ENCODE assay signal across 9 mouse cellular contexts in the genomic region with DNA sequence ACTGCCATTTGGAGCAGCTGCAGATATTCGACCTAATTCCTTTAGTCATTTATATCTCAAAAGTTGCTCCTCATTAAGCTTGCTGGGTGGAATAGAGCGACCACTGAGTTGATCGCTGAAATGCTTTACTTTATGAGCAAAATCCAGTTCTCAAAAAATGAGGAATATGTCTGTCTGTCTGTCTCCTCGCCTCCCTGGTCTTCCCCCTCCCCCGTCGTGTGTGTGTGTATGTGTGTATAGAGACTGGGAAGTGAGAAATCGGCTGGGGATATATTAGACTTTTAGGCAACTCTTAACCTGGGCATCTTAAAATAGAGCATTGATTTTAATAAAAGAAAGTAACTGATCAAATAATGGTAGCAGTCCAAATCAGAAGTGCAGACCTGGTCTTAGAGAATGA. TPM values are rescaled to one million over a fixed set of nuclear protein-coding genes. Genes with fewer than 3 reads are reported as not detected.
A peak's percentile ranks its signal among the peaks of the same experiment; 100 is the strongest.
DNase-seq lines count a peak whose midpoint lies in the region; ATAC-seq and TF ChIP-seq lines count a peak whose summit lies in the region.
"Had no signal": no experiment of that assay in that cellular context is flagged by ENCODE, and none has a peak within 500 bp of the region (broad histone marks: within the 10 kb centered on the region; RNA-seq: fewer than 3 reads in every experiment).

No protein-coding gene starts in this region.

- DNase-seq in heart, adult 11 months = peak; percentile 83
- no peak for DNase-seq in heart, postnatal 25 days (ENCODE audit: low spot score)
- DNase-seq in CH12.LX (ENCODE audit: extremely low read depth) = no peak
- DNase-seq in forebrain, embryonic 14.5 days (ENCODE audit: low spot score) = no peak
- no peak for DNase-seq in liver, embryonic 14.5 days (ENCODE audit: low read depth in 3 of 3, low spot score in 3 of 3)
- DNase-seq in gastrocnemius, postnatal 14 days = no peak
- no peak for DNase-seq in cerebellum, adult 11-12 months
- no peak for DNase-seq in right cerebral cortex, adult 2 months (ENCODE audit: low spot score in 2 of 2)

- peaks cover 34 to 56% of the 10 kb centered on the region in 2 experiments for H3K36me3 ChIP-seq in CH12.LX (replicated peaks in 1 of 2; ENCODE audit: control insufficient read depth in 1 of 2, insufficient read depth in 1 of 2, low read length in 1 of 2)
- peaks cover 47% of the 10 kb centered on the region for H3K36me3 ChIP-seq in forebrain, embryonic 14.5 days (ENCODE audit: control insufficient read depth, insufficient read depth, low read length)
- peaks cover 25% of the 10 kb centered on the region for H3K36me3 ChIP-seq in liver, embryonic 14.5 days (replicated peaks; ENCODE audit: control insufficient read depth, insufficient read depth, low read depth)

- no peak for TF ChIP-seq POLR2A in CH12.LX (IDR thresholded peaks at IDR 0.05; ENCODE audit: low read depth, low read length)

- dilution Hi-C loops in CH12.LX (cut with MboI; ENCODE audit: extremely low pct_ligation_motif_present, extremely low pct_unique_long_range_greater_than_20kb, low sequenced_read_pairs) = no loop called here

- no peaks in the 10 kb centered on the region for H3K9me3 ChIP-seq in CH12.LX (replicated peaks; ENCODE audit: low read length)
- H3K9me3 ChIP-seq in forebrain, embryonic 14.5 days (replicated peaks; ENCODE audit: control insufficient read depth, low read length) = no peaks in the 10 kb centered on the region
- H3K9me3 ChIP-seq in liver, embryonic 14.5 days (ENCODE audit: control insufficient read depth, low read length) = no peaks in the 10 kb centered on the region

- H3K27me3 ChIP-seq in CH12.LX (replicated peaks) = no peaks in the 10 kb centered on the region
- H3K27me3 ChIP-seq in forebrain, embryonic 14.5 days (replicated peaks; ENCODE audit: control insufficient read depth, insufficient read depth, low read length) = no peaks in the 10 kb centered on the region
- H3K27me3 ChIP-seq in liver, embryonic 14.5 days (ENCODE audit: control insufficient read depth, insufficient read depth, low read length) = no peaks in the 10 kb centered on the region

- H3K4me1 ChIP-seq in CH12.LX (ENCODE audit: control insufficient read depth in 1 of 2, insufficient read depth in 2 of 2) = peaks cover 7 to 25% of the 10 kb centered on the region in 2 experiments; a peak in 3 of 4 replicates
- peaks cover 6% of the 10 kb centered on the region; the same call in 1 of the 2 replicates for H3K4me1 ChIP-seq in forebrain, embryonic 14.5 days (ENCODE audit: control insufficient read depth, insufficient read depth, low read length)
- H3K4me1 ChIP-seq in liver, embryonic 14.5 days (replicated peaks; ENCODE audit: control insufficient read depth in 2 of 2, insufficient read depth in 2 of 2, low read length in 1 of 2) = peaks cover 18 to 27% of the 10 kb centered on the region in 2 experiments

- peak overlapping the region; percentile 71 to 80 (median 76) for H3K4me3 ChIP-seq in CH12.LX (replicated peaks in 1 of 3; ENCODE audit: low read depth in 2 of 3, low read length in 2 of 3, poor library complexity in 1 of 3)
- peak overlapping the region; percentile 75 for H3K4me3 ChIP-seq in forebrain, embryonic 14.5 days (ENCODE audit: low read depth, low read length)
- peak overlapping the region; percentile 71 to 94 for H3K4me3 ChIP-seq in liver, embryonic 14.5 days (ENCODE audit: insufficient read depth in 1 of 2, low read depth in 2 of 2, low read length in 2 of 2)

- no peak for ATAC-seq in forebrain, embryonic 14.5 days
- no peak for ATAC-seq in liver, embryonic 14.5 days (ENCODE audit: insufficient read depth)

- no peak overlapping the region for H3K27ac ChIP-seq in CH12.LX (ENCODE audit: insufficient read depth, low read depth)
- H3K27ac ChIP-seq in forebrain, embryonic 14.5 days (ENCODE audit: low read depth, low read length) = 0 out of 2 replicates have a peak overlapping the region, but pooled peaks have one; percentile 81
- peak overlapping the region; percentile 26 for H3K27ac ChIP-seq in liver, embryonic 14.5 days

- intact Hi-C loops in heart, postnatal 25 days (cut with DNase I) = no loop called here
- intact Hi-C loops in gastrocnemius, postnatal 14 days (cut with DNase I; ENCODE audit: low total_unique reads) = no loop called here

- peaks cover 23% of the 10 kb centered on the region for H3K79me2 ChIP-seq in CH12.LX (replicated peaks; ENCODE audit: control insufficient read depth, extremely low read depth, insufficient read depth, poor library complexity, severe bottlenecking)

- WGBS in forebrain, embryonic 14.5 days = 22% methylated on average over 7 of the region's 7 CpGs
- WGBS in liver, embryonic 14.5 days (ENCODE audit: insufficient replicate concordance) = 4% methylated on average over 7 of the region's 7 CpGs

- TF ChIP-seq RAD21 in CH12.LX (IDR thresholded peaks at IDR 0.05; ENCODE audit: low read depth, low read length) = no peak

- no peak for TF ChIP-seq CTCF in CH12.LX (conservative IDR thresholded peaks at IDR 0.05 in 1 of 2, IDR thresholded peaks at IDR 0.05 in 1 of 2; ENCODE audit: low read depth in 2 of 2, low read length in 2 of 2)
- no peak for TF ChIP-seq CTCF in liver, embryonic 14.5 days (IDR thresholded peaks at IDR 0.05; ENCODE audit: low read depth)

- peak overlapping the region; percentile 77 for H3K9ac ChIP-seq in CH12.LX (ENCODE audit: insufficient read depth, low read depth)
- peak overlapping the region; percentile 80 for H3K9ac ChIP-seq in forebrain, embryonic 14.5 days (ENCODE audit: low read length)
- H3K9ac ChIP-seq in liver, embryonic 14.5 days (replicated peaks) = peak overlapping the region; percentile 76

- no peak for TF ChIP-seq EP300 in CH12.LX (IDR thresholded peaks at IDR 0.05; ENCODE audit: low read length)
- TF ChIP-seq EP300 in liver, embryonic 14.5 days (IDR thresholded peaks at IDR 0.05; ENCODE audit: low read depth) = no peak

- in situ Hi-C loops in CH12.LX (cut with MboI; ENCODE audit: low pct_ligation_motif_present, low pct_unique_long_range_greater_than_20kb, low sequenced_read_pairs) = loop anchor here (10.0 to 25.0 kb wide), 2 partner anchors 55 to 178 kb away; partner anchors contain the start of genes Chd4, Gpr162 and P3h3

- peak overlapping the region; percentile 86 for H3K4me2 ChIP-seq in CH12.LX (ENCODE audit: insufficient read depth, low read depth, poor library complexity, severe bottlenecking)
- H3K4me2 ChIP-seq in forebrain, embryonic 14.5 days (ENCODE audit: low read length) = peak overlapping the region; percentile 90
- peak overlapping the region; percentile 92 for H3K4me2 ChIP-seq in liver, embryonic 14.5 days (ENCODE audit: low read depth)

TF ChIP-seq in CH12.LX, 34 proteins besides CTCF, POLR2A, EP300 and RAD21 (continues in another document):
- TF ChIP-seq MXI1 (IDR thresholded peaks at IDR 0.05; ENCODE audit: low read depth, low read length) = no peak
- no peak for TF ChIP-seq MAZ (IDR thresholded peaks at IDR 0.05; ENCODE audit: low read depth, low read length)
- TF ChIP-seq ZMIZ1 (IDR thresholded peaks at IDR 0.05; ENCODE audit: low read depth, low read length) = no peak
- TF ChIP-seq MAFK (IDR thresholded peaks at IDR 0.05; ENCODE audit: insufficient replicate concordance, low read length) = no peak
- no peak for TF ChIP-seq KAT2A (IDR thresholded peaks at IDR 0.05; ENCODE audit: insufficient replicate concordance, low read length)

RNA-seq across cellular contexts. Expression of gene Ing4, which starts 0.7 kb away (rescaled TPM):
- 10 to 100 TPM; 35.0 to 35.6 TPM for total RNA-seq in heart, postnatal 25 days (2021)
- 23.8 and 27.3 TPM in 2 replicates for total RNA-seq in CH12.LX (2012; rRNA removed)
- total RNA-seq in CH12.LX (2014; rRNA removed) = 31.3 and 32.2 TPM in 2 replicates
- polyA plus RNA-seq in CH12.LX (2012; ENCODE audit: insufficient read length, low read depth) = 21.3 and 25.1 TPM in 2 replicates
- 178 and 181 TPM in 2 replicates for polyA plus RNA-seq in forebrain, embryonic 14.5 days (2014; fragmentation: Nextera tagmentation; extraction: Ambion mirVana)
- polyA plus RNA-seq in liver, embryonic 14.5 days (2012; rRNA removed) = 14.1 and 17.9 TPM in 2 replicates
- 17.2 and 21.9 TPM in 2 replicates for polyA plus RNA-seq in liver, embryonic 14.5 days (2014; fragmentation: Nextera tagmentation; extraction: Ambion mirVana)
- total RNA-seq in gastrocnemius, postnatal 14 days (2021) = 10 to 100 TPM; 29.6 TPM

RNA-seq across cellular contexts. Expression of gene Acrbp, which starts 9.3 kb away (rescaled TPM):
- 1 to 10 TPM; 2.5 to 4.1 TPM for total RNA-seq in heart, postnatal 25 days (2021)
- total RNA-seq in CH12.LX (2012; rRNA removed) = 3.1 and 3.3 TPM in 2 replicates
- total RNA-seq in CH12.LX (2014; rRNA removed) = 1.1 and 1.7 TPM in 2 replicates
- polyA plus RNA-seq in CH12.LX (2012; ENCODE audit: insufficient read length, low read depth) = 4.0 and 4.9 TPM in 2 replicates
- 10.2 and 14.8 TPM in 2 replicates for polyA plus RNA-seq in forebrain, embryonic 14.5 days (2014; fragmentation: Nextera tagmentation; extraction: Ambion mirVana)
- polyA plus RNA-seq in liver, embryonic 14.5 days (2012; rRNA removed) = 2.1 and 3.1 TPM in 2 replicates
- polyA plus RNA-seq in liver, embryonic 14.5 days (2014; fragmentation: Nextera tagmentation; extraction: Ambion mirVana) = 1.3 and 2.0 TPM in 2 replicates
- total RNA-seq in gastrocnemius, postnatal 14 days (2021) = 1 to 10 TPM; 1.4 to 2.5 TPM

RNA-seq across cellular contexts. Expression of gene Lpar5, which starts 27.5 kb away (rescaled TPM):
- total RNA-seq in heart, postnatal 25 days (2021) = not detected
- total RNA-seq in CH12.LX (2012; rRNA removed) (4.4 and 4.5 TPM in 2 replicates), CH12.LX (2014; rRNA removed) (3.3 and 4.8 TPM in 2 replicates)
- polyA plus RNA-seq in CH12.LX (2012; ENCODE audit: insufficient read length, low read depth) = 14.4 and 25.9 TPM in 2 replicates
- polyA plus RNA-seq in forebrain, embryonic 14.5 days (2014; fragmentation: Nextera tagmentation; extraction: Ambion mirVana) = 0.21 and 0.81 TPM in 2 replicates
- 1.6 and 1.8 TPM in 2 replicates for polyA plus RNA-seq in liver, embryonic 14.5 days (2012; rRNA removed)
- 0.68 and 1.0 TPM in 2 replicates for polyA plus RNA-seq in liver, embryonic 14.5 days (2014; fragmentation: Nextera tagmentation; extraction: Ambion mirVana)
- under 1 TPM in 1 of 2 experiments, not detected in 1; 0.24 TPM for total RNA-seq in gastrocnemius, postnatal 14 days (2021)

RNA-seq across cellular contexts. Expression of gene Zfp384, which starts 31.3 kb away (rescaled TPM):
- total RNA-seq in heart, postnatal 25 days (2021) = 10 to 100 TPM; 19.2 to 22.0 TPM
- total RNA-seq in CH12.LX (2012; rRNA removed) (14.0 and 14.5 TPM in 2 replicates), CH12.LX (2014; rRNA removed) (14.9 and 17.0 TPM in 2 replicates)
- 32.0 and 34.4 TPM in 2 replicates for polyA plus RNA-seq in CH12.LX (2012; ENCODE audit: insufficient read length, low read depth)
- 8.4 and 9.8 TPM in 2 replicates for polyA plus RNA-seq in forebrain, embryonic 14.5 days (2014; fragmentation: Nextera tagmentation; extraction: Ambion mirVana)
- polyA plus RNA-seq in liver, embryonic 14.5 days (2012; rRNA removed) = 20.2 and 22.2 TPM in 2 replicates
- 2.9 and 3.1 TPM in 2 replicates for polyA plus RNA-seq in liver, embryonic 14.5 days (2014; fragmentation: Nextera tagmentation; extraction: Ambion mirVana)
- total RNA-seq in gastrocnemius, postnatal 14 days (2021) = 10 to 100 TPM; 20.1 to 20.7 TPM

RNA-seq across cellular contexts. Expression of gene Pianp, which starts 43.7 kb away (rescaled TPM):
- total RNA-seq in heart, postnatal 25 days (2021) = 1 to 10 TPM in 1 of 2 experiments, under 1 TPM in 1; 0.49 to 1.1 TPM
- total RNA-seq in CH12.LX (2012; rRNA removed) (0.08 TPM in 1 of 2 replicates, not detected in the other), CH12.LX (2014; rRNA removed) (not detected in 2 replicates)
- not detected in 2 replicates for polyA plus RNA-seq in CH12.LX (2012; ENCODE audit: insufficient read length, low read depth)
- polyA plus RNA-seq in forebrain, embryonic 14.5 days (2014; fragmentation: Nextera tagmentation; extraction: Ambion mirVana) = 22.6 and 28.0 TPM in 2 replicates
- 0.07 and 0.09 TPM in 2 replicates for polyA plus RNA-seq in liver, embryonic 14.5 days (2012; rRNA removed)
- not detected in 2 replicates for polyA plus RNA-seq in liver, embryonic 14.5 days (2014; fragmentation: Nextera tagmentation; extraction: Ambion mirVana)
- total RNA-seq in gastrocnemius, postnatal 14 days (2021) = under 1 TPM; 0.16 to 0.72 TPM
- total RNA-seq: common myeloid progenitor, adult 5-6 weeks had no signal
